Mouse (Mus musculus) testis, adult 10 weeks (tissue): ENCODE results near the gene Slc39a13. TPM values are rescaled to one million over a fixed set of nuclear protein-coding genes. Genes with fewer than 3 reads are reported as not detected.

Experiments used
- polyA plus RNA-seq: library from polyadenylated mRNA; stranded (reverse); fragments of 350-450 nt; fragmentation: Illumina TruSeq; extraction: RNeasy Lipid Tissue Mini Kit (QIAGEN cat#74804); gene quantifications from one replicate; pipeline ENCODE4 v1.2.3, GENCODE M21; 2014; ENCODE audit warnings: low read depth, low replicate concordance

Slc39a13 gene
- polyA plus RNA-seq, result 6.5 TPM

GRCm38 (mm10) chr2:91070076-91070800 is at the start of gene Slc39a13:
Slc39a13 (minus strand) TSS chr2:91070417.

GRCm38 (mm10) chr2:91117585-91118275 is 47.5 kb upstream of the Slc39a13 start, which contains the start of gene Mybpc3:
Mybpc3 (plus strand) TSS chr2:91118144.

DNA sequence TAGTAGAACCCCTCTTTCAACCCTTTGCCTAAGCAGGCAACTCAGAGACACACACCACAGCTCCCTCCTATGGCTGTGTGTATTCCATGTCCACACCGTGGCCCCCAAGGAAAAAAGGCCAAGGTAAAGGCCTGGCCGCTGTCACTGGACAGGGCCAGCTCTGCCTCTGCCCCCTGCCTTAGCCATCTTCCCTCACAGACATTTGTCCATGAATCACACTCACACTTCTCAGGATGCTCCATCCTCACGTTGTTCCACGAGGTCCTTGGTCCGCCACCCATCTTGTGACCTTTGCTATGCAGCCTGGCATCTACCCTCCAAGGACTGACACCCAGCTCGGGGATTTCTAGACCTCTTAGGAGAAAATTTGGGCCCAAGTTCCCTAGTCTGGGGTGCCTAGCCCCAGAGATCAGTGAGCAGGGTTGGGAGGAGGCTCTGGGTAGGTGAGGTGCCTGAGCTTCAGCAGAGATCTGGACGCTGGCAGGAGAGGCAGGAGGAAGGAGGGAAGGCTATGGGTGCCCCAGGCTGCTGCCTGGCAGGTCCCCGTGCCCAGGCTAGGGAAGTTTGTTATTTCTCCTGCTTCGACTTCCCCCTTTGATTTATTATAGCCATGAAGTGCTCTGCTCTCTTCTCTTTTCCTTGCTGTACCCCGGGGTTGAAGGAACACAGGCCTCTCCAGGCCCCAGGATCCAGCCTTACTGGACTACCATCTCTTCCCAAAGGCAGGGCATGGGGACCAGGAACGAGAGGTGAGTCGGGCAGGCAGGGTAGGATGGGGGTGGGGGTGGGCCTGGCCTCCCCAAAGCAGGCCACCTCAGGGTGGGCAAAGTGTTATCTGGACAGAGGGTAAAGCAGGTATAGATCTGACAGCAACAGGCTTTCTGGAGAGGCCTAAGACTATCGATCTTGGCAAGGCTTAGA is 11.8 kb upstream of the Slc39a13 start, which contains the start of gene Spi1:
Gene Spi1, plus strand, starts transcription at position 616 of the 921 bp plus-strand sequence.

GRCm38 (mm10) chr2:91053934-91054382 is 16.3 kb downstream of the Slc39a13 start, which contains the start of gene Psmc3:
Psmc3 (plus strand) TSS chr2:91054009.

GRCm38 (mm10) chr2:91035385-91035784 is 34.8 kb downstream of the Slc39a13 start, which contains the start of gene Rapsn:
Rapsn (plus strand) TSS chr2:91035620.

Other genes starting within 250 kb of the Slc39a13 start
- 1,405 TPM for gene Mtch2, start 223.3 kb downstream of the Slc39a13 start, polyA plus RNA-seq
- gene C1qtnf4, start 184.6 kb downstream of the Slc39a13 start, polyA plus RNA-seq, result not detected
- gene Kbtbd4, start 165.7 kb downstream of the Slc39a13 start, polyA plus RNA-seq, result 24.8 TPM
- gene Ndufs3, start 165.6 kb downstream of the Slc39a13 start, polyA plus RNA-seq, result 133 TPM
- gene Celf1, start 130.0 kb downstream of the Slc39a13 start, polyA plus RNA-seq, result 40.5 TPM
- not detected for gene Rapsn, start 34.8 kb downstream of the Slc39a13 start, polyA plus RNA-seq
- gene Psmc3, start 16.4 kb downstream of the Slc39a13 start, polyA plus RNA-seq, result 727 TPM
- gene Spi1, start 12.0 kb upstream of the Slc39a13 start, polyA plus RNA-seq, result 1.7 TPM
- not detected for gene Mybpc3, start 47.7 kb upstream of the Slc39a13 start, polyA plus RNA-seq
- 3.1 TPM for gene Madd, start 113.4 kb upstream of the Slc39a13 start, polyA plus RNA-seq
- 0.59 TPM for gene Nr1h3, start 132.4 kb upstream of the Slc39a13 start, polyA plus RNA-seq
- 11.8 TPM for gene Acp2, start 132.5 kb upstream of the Slc39a13 start, polyA plus RNA-seq
- gene Ddb2, start 166.6 kb upstream of the Slc39a13 start, polyA plus RNA-seq, result 16.6 TPM
- 0.59 TPM for gene Pacsin3, start 185.5 kb upstream of the Slc39a13 start, polyA plus RNA-seq
- 23.0 TPM for gene Arfgap2, start 194.6 kb upstream of the Slc39a13 start, polyA plus RNA-seq